Mouse (Mus musculus): Measurements from ENCODE around the gene Gper1. TPM values are rescaled to one million over a fixed set of nuclear protein-coding genes. Genes with fewer than 3 reads are reported as not detected.
A peak's percentile ranks its signal among the peaks of the same experiment; 100 is the strongest.
"Not testable (repeated sequence)": the region's sequence is repeated elsewhere in the genome, so short reads cannot be mapped to it uniquely, and the experiment has no call there.

The Gper1 gene
- polyA plus RNA-seq, 1 experiment from 2014 or later, result 0.17 TPM

DNA sequence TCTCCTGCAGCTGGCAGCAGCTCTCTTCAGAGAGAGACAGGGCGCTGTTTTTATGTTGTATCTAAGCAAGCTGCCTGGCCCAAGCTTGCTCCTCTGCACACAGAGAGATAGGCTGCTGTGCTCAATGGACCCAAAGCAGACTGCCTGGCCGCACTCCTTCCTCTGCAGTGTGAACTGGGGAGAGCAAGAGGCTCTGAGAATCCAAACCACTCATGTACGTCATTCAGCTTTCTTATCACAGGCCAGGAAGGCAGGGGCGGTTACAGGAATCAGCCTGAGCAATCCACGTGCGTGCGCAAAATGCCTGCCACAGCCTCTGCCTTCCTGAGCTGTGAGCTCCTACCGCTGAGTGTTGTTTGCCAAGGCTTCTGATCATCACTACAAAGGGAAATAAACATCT, 40.2 kb upstream of the Gper1 start:
- H3K4me3 ChIP-seq (replicated peaks), result peak overlapping the region; percentile 98
- no peaks in the 10 kb centered on the region for H3K27me3 ChIP-seq
- H3K27ac ChIP-seq, result peak overlapping the region; percentile 100
- H3K36me3 ChIP-seq, result peaks cover 34% of the 10 kb centered on the region
- 6% methylated on average over 8 of the region's 8 CpGs for WGBS (ENCODE audit: insufficient replicate concordance)
- H3K9ac ChIP-seq, result peak overlapping the region; percentile 97
- H3K4me2 ChIP-seq, result peak overlapping the region; percentile 89
- DNase-seq, result peak; percentile 81
- peaks cover 93% of the 10 kb centered on the region for H3K4me1 ChIP-seq (replicated peaks)
- ATAC-seq (ENCODE audit: low read depth), result peak; percentile 68
- H3K9me3 ChIP-seq (replicated peaks), result no peaks in the 10 kb centered on the region

DNA sequence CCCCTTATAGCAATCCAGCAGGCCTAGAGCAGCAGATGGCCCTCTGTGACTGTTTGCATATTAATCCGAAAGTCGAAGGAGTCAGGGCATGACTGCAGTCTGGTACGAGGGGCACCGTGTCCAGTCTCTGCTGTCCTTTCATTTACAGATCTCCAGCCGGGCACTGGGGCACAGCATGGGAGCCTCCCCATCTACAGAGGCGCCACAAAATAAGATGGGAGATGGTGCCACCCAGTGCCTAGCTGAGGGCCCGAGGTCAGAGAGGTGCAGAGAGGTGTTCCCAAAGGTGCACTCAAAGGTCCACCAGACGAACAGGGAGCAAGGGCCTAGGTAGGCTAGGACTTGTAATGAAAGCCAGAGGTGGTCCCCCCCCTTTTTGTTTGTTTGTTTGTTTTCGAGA, 39.7 kb upstream of the Gper1 start:
- Histone ChIP-seq H3K4me3 (replicated peaks) (peak overlapping the region; percentile 98), H3K4me2 (peak overlapping the region; percentile 89), H3K4me1 (replicated peaks) (peaks cover 93% of the 10 kb centered on the region), H3K27me3 (no peaks in the 10 kb centered on the region), H3K9ac (peak overlapping the region; percentile 97), H3K27ac (peak overlapping the region; percentile 100), H3K9me3 (replicated peaks) (no peaks in the 10 kb centered on the region), H3K36me3 (peaks cover 36% of the 10 kb centered on the region)
- no peak for ATAC-seq (ENCODE audit: low read depth)
- DNase-seq, result no peak
- 37% methylated on average over 9 of the region's 9 CpGs for WGBS (ENCODE audit: insufficient replicate concordance)

DNA sequence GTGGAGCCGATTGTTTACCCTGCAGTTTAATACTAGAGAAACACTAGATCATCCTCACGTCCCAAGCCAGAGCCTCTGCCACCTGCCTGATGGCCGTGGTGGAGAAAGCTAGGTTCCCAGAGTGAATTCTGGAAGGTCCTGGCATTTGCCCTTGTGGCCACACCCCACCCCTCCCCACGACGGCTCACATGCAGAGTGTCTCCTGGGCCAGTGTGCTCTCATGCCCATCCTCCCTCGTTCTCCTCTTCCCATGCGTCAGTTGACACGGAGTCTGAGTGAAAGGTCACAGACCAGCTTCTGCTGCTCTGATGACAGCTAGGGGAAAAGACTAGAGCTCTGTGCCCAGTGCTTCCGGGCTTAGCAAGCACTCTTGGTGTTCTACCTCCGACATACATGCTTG, 38.4 kb upstream of the Gper1 start:
- H3K36me3 ChIP-seq, result peaks cover 36% of the 10 kb centered on the region
- no peaks in the 10 kb centered on the region for H3K9me3 ChIP-seq (replicated peaks)
- ATAC-seq (ENCODE audit: low read depth), result no peak
- peaks cover 93% of the 10 kb centered on the region for H3K4me1 ChIP-seq (replicated peaks)
- peak overlapping the region; percentile 100 for H3K27ac ChIP-seq
- H3K4me2 ChIP-seq, result peak overlapping the region; percentile 89
- no peak for DNase-seq
- 0 out of 2 replicates have a peak overlapping the region, but pooled peaks have one; percentile 8 for H3K4me3 ChIP-seq (replicated peaks)
- H3K9ac ChIP-seq, result peak overlapping the region; percentile 97
- WGBS (ENCODE audit: insufficient replicate concordance), result 51% methylated on average over 10 of the region's 10 CpGs
- H3K27me3 ChIP-seq, result no peaks in the 10 kb centered on the region

DNA sequence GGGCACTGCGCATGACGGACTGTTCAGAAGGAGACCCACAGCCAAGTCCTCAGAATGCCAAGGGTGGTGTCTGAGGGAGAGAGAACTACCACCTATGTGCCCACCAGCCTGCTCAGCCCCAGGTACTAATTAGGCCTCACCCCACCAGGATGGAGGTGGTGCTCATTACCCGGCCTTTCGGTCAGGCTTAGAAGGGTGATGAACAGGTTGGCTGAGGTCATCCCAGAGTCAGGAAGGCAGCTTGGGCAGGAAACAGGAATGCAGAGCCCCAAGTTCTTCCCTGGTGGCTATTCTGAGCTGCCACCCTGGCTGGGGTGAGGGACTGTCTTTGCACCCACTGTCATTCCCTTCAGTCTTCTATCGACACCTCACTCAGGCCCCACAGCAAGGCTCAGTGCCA, 36.9 kb upstream of the Gper1 start:
- H3K36me3 ChIP-seq, result peaks cover 41% of the 10 kb centered on the region
- H3K4me3 ChIP-seq (replicated peaks), result no peak overlapping the region; the same call in 1 of the 2 replicates
- no peaks in the 10 kb centered on the region for H3K27me3 ChIP-seq
- H3K27ac ChIP-seq, result peak overlapping the region; percentile 100
- 82% methylated on average over 5 of the region's 5 CpGs for WGBS (ENCODE audit: insufficient replicate concordance)
- peak overlapping the region; percentile 89 for H3K4me2 ChIP-seq
- ATAC-seq (ENCODE audit: low read depth), result no peak
- H3K9ac ChIP-seq, result peak overlapping the region; percentile 97
- H3K4me1 ChIP-seq (replicated peaks), result peaks cover 98% of the 10 kb centered on the region
- DNase-seq, result no peak
- no peaks in the 10 kb centered on the region for H3K9me3 ChIP-seq (replicated peaks)

DNA sequence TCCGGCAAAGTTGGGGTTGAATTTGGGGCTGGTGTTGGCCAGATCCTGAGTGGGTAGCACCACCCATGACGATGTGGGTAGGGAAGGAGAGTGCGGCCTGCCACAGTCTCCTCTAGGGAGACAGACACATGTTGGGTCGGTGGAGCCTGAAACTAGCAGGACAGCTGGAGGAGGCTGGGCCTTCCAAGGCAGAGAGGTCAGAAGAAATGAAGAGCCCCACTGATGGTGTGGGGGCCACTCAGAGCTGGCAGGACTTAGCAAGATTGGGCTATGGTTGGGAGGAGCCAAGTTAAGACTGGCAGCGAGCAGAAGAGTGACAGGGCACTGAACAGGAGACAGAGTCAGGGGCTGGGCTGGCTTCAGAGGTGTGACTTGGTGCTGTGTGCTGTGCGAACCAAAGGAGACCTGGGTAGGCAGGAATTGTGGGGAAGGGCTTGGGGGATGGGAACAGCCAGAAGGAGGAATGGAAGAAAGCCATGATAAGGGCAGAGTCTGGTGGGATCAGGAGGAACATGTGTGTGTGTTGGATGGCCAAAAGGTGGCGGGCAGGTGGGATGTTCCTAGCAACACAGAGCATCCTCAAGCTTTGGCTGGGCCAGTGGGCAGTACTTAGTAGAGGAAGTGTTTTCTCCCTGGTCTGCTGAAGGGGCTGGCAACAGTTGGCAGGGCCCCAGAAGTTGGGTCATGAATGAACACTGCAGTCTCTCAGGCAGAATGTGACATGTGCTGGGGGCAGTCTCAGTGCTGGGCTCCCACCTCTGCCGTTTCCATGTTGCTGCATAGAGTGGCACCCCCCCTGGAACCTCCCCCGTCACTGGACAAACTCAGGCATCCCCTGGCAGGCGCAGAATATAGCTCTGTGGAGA, 35.4 kb upstream of the Gper1 start:
- Histone ChIP-seq H3K4me2 (peak overlapping the region; percentile 89), H3K36me3 (peaks cover 56% of the 10 kb centered on the region), H3K9ac (peak overlapping the region; percentile 97), H3K4me1 (replicated peaks) (peaks cover 98% of the 10 kb centered on the region), H3K9me3 (replicated peaks) (no peaks in the 10 kb centered on the region), H3K4me3 (replicated peaks) (peak overlapping the region; percentile 76), H3K27ac (peak overlapping the region; percentile 100), H3K27me3 (no peaks in the 10 kb centered on the region)
- WGBS (ENCODE audit: insufficient replicate concordance), result 75% methylated on average over 10 of the region's 10 CpGs
- ATAC-seq (ENCODE audit: low read depth), result no peak
- no peak for DNase-seq

DNA sequence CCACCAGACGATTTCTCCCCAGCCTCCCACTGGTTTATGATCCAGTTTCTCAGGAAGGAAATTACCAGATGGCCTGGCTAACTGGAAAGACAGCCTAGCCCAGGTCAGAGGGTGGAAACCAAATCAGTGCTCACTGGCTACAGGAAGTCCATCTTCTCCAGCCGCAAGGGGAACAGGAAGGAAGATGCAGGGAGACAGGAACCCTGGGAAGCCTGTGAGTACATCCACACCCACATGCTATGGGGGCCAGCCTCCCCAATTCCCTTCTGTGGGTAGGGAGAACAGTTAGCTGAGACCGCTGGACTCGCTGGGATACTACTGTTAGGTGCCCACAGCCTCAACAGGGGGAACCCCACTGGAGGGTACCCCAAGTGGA, 34.8 kb upstream of the Gper1 start:
- Histone ChIP-seq H3K9ac (peak overlapping the region; percentile 97), H3K4me2 (peak overlapping the region; percentile 89), H3K9me3 (replicated peaks) (no peaks in the 10 kb centered on the region), H3K4me3 (replicated peaks) (peak overlapping the region; percentile 76), H3K27me3 (no peaks in the 10 kb centered on the region), H3K36me3 (peaks cover 62% of the 10 kb centered on the region), H3K4me1 (replicated peaks) (peaks cover 98% of the 10 kb centered on the region), H3K27ac (peak overlapping the region; percentile 100)
- no peak for ATAC-seq (ENCODE audit: low read depth)
- DNase-seq, result no peak
- WGBS (ENCODE audit: insufficient replicate concordance), result 50% methylated on average over 4 of the region's 4 CpGs

DNA sequence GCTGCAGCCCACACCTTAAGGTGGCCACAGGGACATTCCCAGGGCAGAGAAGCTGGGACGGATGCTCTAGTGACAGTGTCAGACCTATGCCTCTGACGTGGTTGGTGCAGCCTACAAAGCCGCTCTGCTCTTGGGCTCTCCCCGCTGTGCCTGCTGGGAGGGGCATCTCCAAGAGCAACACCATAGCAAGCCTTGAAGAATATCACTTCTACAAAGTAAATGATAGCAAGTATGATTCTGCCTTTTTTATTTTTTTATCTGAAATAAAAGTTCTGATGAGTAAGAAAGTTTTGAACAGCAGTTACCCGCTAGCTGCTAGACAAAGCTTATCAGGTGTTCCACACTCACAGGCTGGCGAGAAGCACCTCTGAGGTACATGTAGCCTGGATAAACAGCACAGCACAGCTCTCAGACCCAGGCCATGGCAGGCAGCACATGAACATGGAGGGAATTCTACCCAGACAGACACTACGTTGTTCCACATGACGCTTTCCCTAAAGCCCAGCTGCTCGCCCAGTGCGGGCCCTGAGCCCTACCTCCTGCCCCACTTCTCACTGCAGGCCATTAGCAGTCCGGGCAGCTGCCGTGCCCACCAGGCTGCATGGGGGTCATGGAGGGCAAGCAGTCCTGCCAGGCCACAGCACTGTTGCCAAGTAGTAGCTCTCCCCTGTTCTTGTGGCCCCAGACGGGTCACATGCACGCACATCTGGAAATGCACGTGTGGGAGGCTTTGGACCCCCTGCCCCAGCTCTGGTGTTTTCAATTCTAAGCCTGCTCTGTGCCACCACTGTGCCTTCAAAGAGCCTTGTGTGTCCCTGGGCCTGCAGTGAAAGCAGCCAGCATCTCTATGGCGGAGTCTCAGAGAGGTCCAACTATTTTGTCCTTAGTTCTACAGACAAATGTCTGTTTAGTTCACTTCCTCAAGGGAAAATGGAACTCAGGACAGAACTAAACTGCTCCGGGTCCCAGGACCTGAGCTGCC, 34.0 kb upstream of the Gper1 start:
- 37% methylated on average over 17 of the region's 17 CpGs for WGBS (ENCODE audit: insufficient replicate concordance)
- peak overlapping the region; percentile 97 for H3K9ac ChIP-seq
- H3K4me3 ChIP-seq (replicated peaks), result peak overlapping the region; percentile 76

DNA sequence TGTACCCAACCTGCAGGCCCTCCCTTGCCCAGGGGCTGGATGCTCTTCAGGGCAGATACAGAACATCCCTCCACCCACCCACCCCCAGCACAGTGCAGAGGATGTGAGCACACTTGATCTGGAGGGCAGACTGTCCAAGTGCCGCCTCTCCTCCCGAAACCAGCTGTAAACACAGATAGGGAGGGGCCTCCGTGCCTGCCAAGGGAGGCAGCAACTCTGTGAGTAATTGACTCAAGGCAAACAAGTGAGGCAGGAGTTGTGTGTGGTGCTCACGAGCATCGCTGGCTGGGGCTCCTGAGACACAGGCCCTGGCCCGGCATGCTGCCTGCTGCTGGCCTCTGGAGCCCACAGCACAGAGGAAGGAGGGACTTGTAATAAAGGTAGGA, 33.3 kb upstream of the Gper1 start:
- no peaks in the 10 kb centered on the region for H3K9me3 ChIP-seq (replicated peaks)
- H3K9ac ChIP-seq, result peak overlapping the region; percentile 97
- peak; percentile 86 for DNase-seq
- H3K4me2 ChIP-seq, result peak overlapping the region; percentile 89
- H3K27me3 ChIP-seq, result no peaks in the 10 kb centered on the region
- ATAC-seq (ENCODE audit: low read depth), result peak; percentile 87
- peak overlapping the region; percentile 76 for H3K4me3 ChIP-seq (replicated peaks)
- H3K27ac ChIP-seq, result peak overlapping the region; percentile 100
- WGBS (ENCODE audit: insufficient replicate concordance), result 2% methylated on average over 6 of the region's 6 CpGs
- peaks cover 63% of the 10 kb centered on the region for H3K36me3 ChIP-seq
- peaks cover 98% of the 10 kb centered on the region for H3K4me1 ChIP-seq (replicated peaks)

More for the DNA sequence above, 34.0 kb upstream of the Gper1 start:
- ATAC-seq (ENCODE audit: low read depth) (peak; percentile 76), DNase-seq (peak; percentile 76)
- Histone ChIP-seq H3K4me2 (peak overlapping the region; percentile 89), H3K4me1 (replicated peaks) (peaks cover 98% of the 10 kb centered on the region), H3K9me3 (replicated peaks) (no peaks in the 10 kb centered on the region), H3K27me3 (no peaks in the 10 kb centered on the region), H3K27ac (peak overlapping the region; percentile 100), H3K36me3 (peaks cover 63% of the 10 kb centered on the region)

DNA sequence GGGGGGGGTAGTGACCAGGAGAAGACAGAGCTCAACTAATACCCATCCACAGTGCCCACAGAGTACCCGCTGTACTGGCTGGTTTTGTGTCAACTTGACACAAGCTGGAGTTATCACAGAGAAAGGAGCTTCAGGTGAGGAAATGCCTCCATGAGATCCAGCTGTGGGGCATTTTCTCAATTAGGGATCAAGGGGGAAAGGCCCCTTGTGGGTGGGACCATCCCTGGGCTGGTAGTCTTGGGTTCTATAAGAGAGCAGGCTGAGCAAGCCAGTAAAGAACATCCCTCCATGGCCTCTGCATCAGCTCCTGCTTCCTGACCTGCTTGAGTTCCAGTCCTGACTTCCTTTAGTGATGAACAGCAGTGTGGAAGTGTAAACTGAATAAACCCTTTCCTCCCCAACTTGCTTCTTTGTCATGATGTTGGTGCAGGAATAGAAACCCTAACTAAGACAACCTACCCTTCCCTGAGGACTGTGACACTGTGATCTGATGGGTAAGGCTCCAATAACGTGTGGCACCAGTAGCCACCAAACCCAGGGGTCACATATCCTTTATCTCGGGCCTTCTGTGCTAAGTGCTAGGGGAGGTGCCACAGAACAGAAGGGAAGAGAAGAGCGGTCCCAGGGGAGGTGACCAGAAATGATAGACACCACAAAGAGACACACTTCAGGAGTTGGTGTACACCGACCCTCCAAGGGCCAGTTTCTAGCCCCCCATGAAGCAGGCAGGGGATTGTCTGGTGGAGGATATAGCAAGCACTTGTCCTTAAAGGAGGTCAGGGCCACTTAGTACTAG, 32.4 kb upstream of the Gper1 start:
- peak overlapping the region; percentile 76 for H3K4me3 ChIP-seq (replicated peaks)
- H3K36me3 ChIP-seq, result peaks cover 63% of the 10 kb centered on the region
- peak; percentile 30 for ATAC-seq (ENCODE audit: low read depth)
- peak overlapping the region; percentile 97 for H3K9ac ChIP-seq
- H3K4me2 ChIP-seq, result peak overlapping the region; percentile 89
- WGBS (ENCODE audit: insufficient replicate concordance), result 29% methylated on average over 5 of the region's 5 CpGs
- peak overlapping the region; percentile 100 for H3K27ac ChIP-seq
- peaks cover 98% of the 10 kb centered on the region for H3K4me1 ChIP-seq (replicated peaks)
- DNase-seq, result peak; percentile 55
- H3K27me3 ChIP-seq; H3K9me3 ChIP-seq (replicated peaks): not testable (repeated sequence)

DNA sequence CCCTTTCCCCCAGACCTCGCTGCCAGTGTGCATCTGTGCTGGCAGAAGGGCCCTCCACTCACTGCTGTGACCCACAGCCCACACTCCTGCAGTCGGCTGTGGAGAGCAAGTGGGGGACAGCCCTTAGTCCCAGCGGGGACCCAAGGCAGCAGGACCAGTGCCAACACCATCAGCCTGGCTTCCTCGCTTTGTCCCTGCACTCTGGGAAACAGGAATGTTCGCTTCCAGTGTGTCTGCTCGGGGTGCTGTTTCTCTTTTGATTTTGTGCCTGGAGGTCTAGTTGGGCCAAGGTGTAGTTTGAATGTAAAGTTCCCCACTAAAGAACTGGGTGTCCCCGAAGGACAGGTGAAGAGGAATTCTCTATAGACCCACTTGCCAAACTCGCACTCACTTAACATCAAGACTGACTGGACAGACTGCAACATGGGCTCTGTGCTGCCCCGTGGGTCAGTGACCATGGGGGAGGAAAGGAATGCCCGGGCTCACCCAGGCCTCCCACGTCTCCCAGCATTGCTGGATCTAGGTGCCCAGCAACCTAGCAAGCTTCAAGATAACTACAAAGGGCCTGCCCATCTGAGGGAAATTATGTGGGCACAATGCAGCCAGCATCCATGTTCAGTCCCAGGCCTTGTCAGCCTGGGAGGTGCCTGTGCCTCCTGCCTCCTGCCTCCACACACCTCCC, 31.5 kb upstream of the Gper1 start:
- H3K9me3 ChIP-seq (replicated peaks), result no peaks in the 10 kb centered on the region
- peaks cover 92% of the 10 kb centered on the region for H3K4me1 ChIP-seq (replicated peaks)
- peak overlapping the region; percentile 100 for H3K27ac ChIP-seq
- H3K27me3 ChIP-seq, result no peaks in the 10 kb centered on the region
- H3K9ac ChIP-seq, result peak overlapping the region; percentile 97
- peak overlapping the region; percentile 76 for H3K4me3 ChIP-seq (replicated peaks)
- 79% methylated on average over 11 of the region's 11 CpGs for WGBS (ENCODE audit: insufficient replicate concordance)
- peak overlapping the region; percentile 89 for H3K4me2 ChIP-seq
- ATAC-seq (ENCODE audit: low read depth) (no peak), DNase-seq (no peak)
- H3K36me3 ChIP-seq, result peaks cover 59% of the 10 kb centered on the region

All from liver, embryonic 13.5 days (tissue).